Mouse (Mus musculus) liver, postnatal 0 days (tissue): Measurements from ENCODE around the gene Cstf1. TPM values are rescaled to one million over a fixed set of nuclear protein-coding genes. Genes with fewer than 3 reads are reported as not detected.

Experiments used
- ATAC-seq: fragments of 200-750 bp; cut with Nextera tagmentation; 2 replicates; pipeline ENCODE4 v1.8.0; 2017; ENCODE audit warnings: mild to moderate bottlenecking, moderate library complexity
- DNase-seq: peaks from one replicate; pipeline ENCODE4 v3.0.0-alpha.2; 2016
- H3K27ac ChIP-seq: fragments of 300-500 bp; sonication (generic); 2 replicates; pipeline ENCODE4 v1.5.1; 2014; ENCODE audit warnings: antibody characterized with exemption, moderate library complexity, mild to moderate bottlenecking, low read depth
- H3K27me3 ChIP-seq: fragments of 300-500 bp; sonication (generic); 2 replicates; pipeline ENCODE4 v1.6.1; 2014; ENCODE audit warnings: low read length, control low read depth, mixed read lengths; ENCODE audit not compliant: insufficient read depth
- H3K36me3 ChIP-seq: fragments of 300-500 bp; sonication (generic); replicated peaks from 2 replicates; pipeline ENCODE4 v1.6.1; 2014; ENCODE audit warnings: mild to moderate bottlenecking, control low read depth, low read length, moderate library complexity, mixed read lengths; ENCODE audit not compliant: insufficient read depth
- H3K4me1 ChIP-seq: fragments of 300-500 bp; sonication (generic); 2 replicates; pipeline ENCODE4 v1.6.1; 2014; ENCODE audit warnings: antibody characterized with exemption, mild to moderate bottlenecking, control low read depth; ENCODE audit not compliant: insufficient read depth
- H3K4me2 ChIP-seq: fragments of 300-500 bp; sonication (generic); 2 replicates; pipeline ENCODE4 v1.6.1; 2014; ENCODE audit warnings: low read depth, mild to moderate bottlenecking, low read length, moderate library complexity, mixed read lengths
- H3K4me3 ChIP-seq: fragments of 300-500 bp; sonication (generic); 2 replicates; pipeline ENCODE4 v1.5.1; 2014; ENCODE audit warnings: low read depth, low read length
- H3K9ac ChIP-seq: fragments of 300-500 bp; sonication (generic); replicated peaks from 2 replicates; pipeline ENCODE4 v1.6.1; 2014; ENCODE audit warnings: mild to moderate bottlenecking, moderate library complexity
- H3K9me3 ChIP-seq: fragments of 300-500 bp; sonication (generic); 2 replicates; pipeline ENCODE4 v1.6.1; 2016; ENCODE audit warnings: mild to moderate bottlenecking, control low read depth, low read length, mixed read lengths
- CTCF ChIP-seq: sonication (generic); IDR thresholded peaks from 2 replicates; pipeline ENCODE4 v1.5.1; 2016; ENCODE audit warnings: antibody characterized with exemption, low read depth
- EP300 ChIP-seq: IDR thresholded peaks from 2 replicates; pipeline ENCODE4 v1.6.1; 2016; ENCODE audit warnings: antibody characterized with exemption, low read depth, mild to moderate bottlenecking
- WGBS: fragments of 180-500 bp; shearing (Covaris S2); extraction: QIAGEN DNeasy Blood & Tissue Kit; methylation state at CpG from one replicate; pipeline ENCODE4 v1.1.7; 2014; ENCODE audit not compliant: insufficient replicate concordance; 5-methylcytosine and 5-hydroxymethylcytosine counted together
- polyA plus RNA-seq: library from polyadenylated mRNA; unstranded; fragments of >200 nt; fragmentation: Nextera tagmentation; extraction: Ambion mirVana; gene quantifications from 2 replicates; pipeline ENCODE4 v1.2.1, GENCODE M21; 2015

The Cstf1 gene
- polyA plus RNA-seq, 1 experiment from 2014 or later = 16.2 TPM

- TF ChIP-seq CTCF (no peak), EP300 (no peak)
These were observed 25.5 kb downstream of the Cstf1 start for GRCm38 (mm10) chr2:172395961-172396360.

DNA sequence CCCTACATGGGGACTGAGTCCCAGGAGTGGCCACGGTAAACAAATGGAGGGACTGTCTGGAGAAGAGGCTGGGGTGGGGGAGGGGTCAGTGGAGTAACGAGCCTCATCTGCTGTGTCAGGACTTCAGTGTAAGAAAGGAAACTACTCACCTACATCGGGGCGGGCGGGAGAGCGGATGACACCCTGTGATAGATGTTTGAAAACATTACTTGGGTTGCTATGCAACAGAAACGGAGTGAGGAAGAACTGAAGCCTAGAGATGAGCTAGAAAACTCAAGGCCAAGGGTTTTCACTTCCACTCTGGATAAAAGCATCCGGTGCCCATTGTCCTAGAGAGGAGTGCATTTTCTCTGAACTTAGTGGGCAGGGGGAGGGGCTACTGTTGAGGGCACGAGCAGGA lies 29.4 kb downstream of the Cstf1 start:
- peak; percentile 47 for ATAC-seq
- no peak overlapping the region for H3K4me3 ChIP-seq
- 37% methylated on average over 9 of the region's 9 CpGs for WGBS

More at GRCm38 (mm10) chr2:172395961-172396360, 25.5 kb downstream of the Cstf1 start:
- DNase-seq = peak; percentile 29
- Histone ChIP-seq H3K9me3 (no peaks in the 10 kb centered on the region), H3K27me3 (no peaks in the 10 kb centered on the region), H3K4me3 (no peak overlapping the region), H3K36me3 (no peaks in the 10 kb centered on the region), H3K4me1 (peaks cover 19% of the 10 kb centered on the region), H3K9ac (no peak overlapping the region), H3K4me2 (no peak overlapping the region), H3K27ac (no peak overlapping the region)
- ATAC-seq = no peak
- 64% methylated on average over 9 of the region's 9 CpGs for WGBS

DNA sequence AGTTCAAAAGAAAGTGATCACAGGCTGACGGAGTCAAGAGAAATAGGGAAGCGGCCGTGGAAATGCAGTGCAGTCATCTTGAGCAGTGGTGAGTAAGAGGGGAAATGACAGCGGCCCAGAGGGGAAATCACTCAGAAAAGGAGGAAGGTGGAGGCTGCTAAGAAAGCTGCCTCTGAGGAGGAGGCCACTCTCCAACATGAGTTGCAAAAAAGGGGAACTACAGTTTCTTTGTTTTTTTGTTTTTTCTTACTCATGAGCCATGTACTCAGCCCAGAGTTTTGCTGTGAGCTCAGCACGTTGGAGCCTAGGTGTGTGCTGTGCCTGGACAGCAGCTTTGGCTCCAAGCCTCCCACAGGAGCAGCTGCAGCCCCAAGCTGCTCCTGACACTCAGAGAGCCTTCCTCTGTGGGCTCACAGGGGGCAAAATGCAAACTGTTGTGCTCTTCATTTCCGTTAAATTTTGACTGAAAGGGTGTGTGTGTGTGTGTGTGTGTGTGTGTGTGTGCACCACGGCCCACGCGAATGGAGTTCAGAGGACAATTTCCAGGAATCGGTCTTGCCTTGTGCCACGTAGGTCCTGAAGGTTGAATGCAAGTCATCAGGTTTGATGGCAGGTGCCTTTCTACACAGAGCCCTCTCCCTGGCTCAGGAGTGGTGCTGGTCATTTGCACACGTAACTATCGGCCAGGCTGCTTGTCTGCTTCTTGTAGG lies 30.8 kb downstream of the Cstf1 start:
- H3K4me3 ChIP-seq = no peak overlapping the region
- no peaks in the 10 kb centered on the region for H3K27me3 ChIP-seq
- TF ChIP-seq CTCF = no peak
- TF ChIP-seq EP300 = no peak
- no peaks in the 10 kb centered on the region for H3K36me3 ChIP-seq
- no peaks in the 10 kb centered on the region for H3K9me3 ChIP-seq
- peak; percentile 80 for ATAC-seq
- H3K4me1 ChIP-seq = peaks cover 19% of the 10 kb centered on the region
- peak overlapping the region; percentile 90 for H3K27ac ChIP-seq
- DNase-seq = peak; percentile 64
- no peak overlapping the region for H3K9ac ChIP-seq
- WGBS = 28% methylated on average over 13 of the region's 13 CpGs
- no peak overlapping the region for H3K4me2 ChIP-seq

More for the DNA sequence above, 29.4 kb downstream of the Cstf1 start:
- no peak for TF ChIP-seq EP300
- TF ChIP-seq CTCF = no peak
- Histone ChIP-seq H3K4me1 (peaks cover 18% of the 10 kb centered on the region), H3K9me3 (no peaks in the 10 kb centered on the region), H3K27ac (peak overlapping the region; percentile 40; the same call in 1 of the 2 replicates), H3K36me3 (no peaks in the 10 kb centered on the region), H3K4me2 (no peak overlapping the region), H3K27me3 (no peaks in the 10 kb centered on the region), H3K9ac (no peak overlapping the region)
- peak; percentile 34 for DNase-seq

- no peak overlapping the region for H3K27ac ChIP-seq
- ATAC-seq (no peak), DNase-seq (no peak)
- no peak overlapping the region for H3K4me3 ChIP-seq
- WGBS = 61% methylated on average over 7 of the region's 7 CpGs
- no peaks in the 10 kb centered on the region for H3K9me3 ChIP-seq
- no peak overlapping the region for H3K4me2 ChIP-seq
- no peaks in the 10 kb centered on the region for H3K36me3 ChIP-seq
- peaks cover 17% of the 10 kb centered on the region for H3K4me1 ChIP-seq
- no peaks in the 10 kb centered on the region for H3K27me3 ChIP-seq
- no peak for TF ChIP-seq EP300
- no peak for TF ChIP-seq CTCF
- H3K9ac ChIP-seq = no peak overlapping the region
These were observed 33.8 kb downstream of the Cstf1 start for GRCm38 (mm10) chr2:172404239-172404638.

DNA sequence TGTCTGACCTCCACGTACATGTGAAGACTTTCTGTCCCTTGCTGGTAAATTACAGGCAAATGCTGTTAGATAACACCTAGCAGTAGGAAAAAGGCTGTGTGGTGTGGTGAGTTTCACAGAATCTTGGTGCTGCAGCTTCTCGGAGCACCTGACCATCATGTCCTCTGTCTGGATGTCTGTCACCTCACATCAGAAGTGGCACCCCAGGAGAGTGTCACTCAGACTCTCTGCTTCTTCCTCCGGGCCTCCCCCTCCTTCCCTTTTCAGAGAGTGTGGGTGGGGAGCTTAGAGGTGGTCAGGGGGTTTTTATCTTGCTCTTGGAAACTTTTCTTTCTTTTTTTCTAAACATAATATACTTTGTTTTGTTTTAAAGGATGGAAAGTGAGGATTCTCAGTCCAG lies 34.5 kb downstream of the Cstf1 start:
- TF ChIP-seq EP300 (no peak), CTCF (no peak)
- H3K4me1 ChIP-seq = peaks cover 16% of the 10 kb centered on the region
- no peak overlapping the region for H3K4me2 ChIP-seq
- no peak overlapping the region for H3K4me3 ChIP-seq
- 57% methylated on average over 3 of the region's 3 CpGs for WGBS
- H3K9me3 ChIP-seq = no peaks in the 10 kb centered on the region
- no peak overlapping the region for H3K27ac ChIP-seq
- ATAC-seq (no peak), DNase-seq (no peak)
- H3K27me3 ChIP-seq = no peaks in the 10 kb centered on the region
- no peaks in the 10 kb centered on the region for H3K36me3 ChIP-seq
- no peak overlapping the region for H3K9ac ChIP-seq

- no peaks in the 10 kb centered on the region for H3K27me3 ChIP-seq
- H3K36me3 ChIP-seq = no peaks in the 10 kb centered on the region
- DNase-seq (no peak), ATAC-seq (no peak)
- 48% methylated on average over 4 of the region's 4 CpGs for WGBS
- TF ChIP-seq EP300 = no peak
- no peak for TF ChIP-seq CTCF
- H3K4me2 ChIP-seq = no peak overlapping the region
- H3K4me1 ChIP-seq = peaks cover 11% of the 10 kb centered on the region
- no peak overlapping the region for H3K9ac ChIP-seq
- H3K4me3 ChIP-seq = no peak overlapping the region
- no peak overlapping the region for H3K27ac ChIP-seq
- H3K9me3 ChIP-seq = no peaks in the 10 kb centered on the region
These were observed 35.7 kb downstream of the Cstf1 start for GRCm38 (mm10) chr2:172406173-172406572.
